Mouse (Mus musculus) thymus, postnatal 14 days (tissue): ENCODE measurements around the gene Cdc42bpg.

Experiments
- DNase-seq: peaks from one replicate; pipeline ENCODE4 v3.0.0; 2021

Cdc42bpg gene

GRCm38 (mm10) chr19:6352107-6352505 lies 45.9 kb downstream of the Cdc42bpg start:
- no peak for DNase-seq

GRCm38 (mm10) chr19:6354030-6354429 lies 47.8 kb downstream of the Cdc42bpg start:
- DNase-seq, result no peak

GRCm38 (mm10) chr19:6361291-6361690 lies 55.0 kb downstream of the Cdc42bpg start:
- no peak for DNase-seq

GRCm38 (mm10) chr19:6363091-6363410 lies 56.8 kb downstream of the Cdc42bpg start:
- DNase-seq, result no peak

GRCm38 (mm10) chr19:6363411-6364240 lies 57.4 kb downstream of the Cdc42bpg start, which contains the start of gene Sf1:
Gene Sf1 (plus strand): TSS chr19:6363690.
- peak; percentile 100 for DNase-seq

GRCm38 (mm10) chr19:6364317-6364725 lies 58.1 kb downstream of the Cdc42bpg start:
- peak; percentile 95 for DNase-seq

- no peak for DNase-seq
These were observed 58.6 kb downstream of the Cdc42bpg start for GRCm38 (mm10) chr19:6364842-6365241.

GRCm38 (mm10) chr19:6370175-6370574 lies 63.9 kb downstream of the Cdc42bpg start:
- DNase-seq, result no peak

- no peak for DNase-seq
These were observed 66.2 kb downstream of the Cdc42bpg start for GRCm38 (mm10) chr19:6372433-6372832.

GRCm38 (mm10) chr19:6373539-6374400 lies 67.5 kb downstream of the Cdc42bpg start:
- peak; percentile 91 for DNase-seq

GRCm38 (mm10) chr19:6374571-6374970 lies 68.3 kb downstream of the Cdc42bpg start:
- no peak for DNase-seq
